Mouse (Mus musculus): Measurements from ENCODE around the gene Hist3h2ba. TPM values are rescaled to one million over a fixed set of nuclear protein-coding genes. Genes with fewer than 3 reads are reported as not detected.
A peak's percentile ranks its signal among the peaks of the same experiment; 100 is the strongest.

The Hist3h2ba gene
- polyA plus RNA-seq, 1 experiment from 2014 or later: 250 TPM

DNA sequence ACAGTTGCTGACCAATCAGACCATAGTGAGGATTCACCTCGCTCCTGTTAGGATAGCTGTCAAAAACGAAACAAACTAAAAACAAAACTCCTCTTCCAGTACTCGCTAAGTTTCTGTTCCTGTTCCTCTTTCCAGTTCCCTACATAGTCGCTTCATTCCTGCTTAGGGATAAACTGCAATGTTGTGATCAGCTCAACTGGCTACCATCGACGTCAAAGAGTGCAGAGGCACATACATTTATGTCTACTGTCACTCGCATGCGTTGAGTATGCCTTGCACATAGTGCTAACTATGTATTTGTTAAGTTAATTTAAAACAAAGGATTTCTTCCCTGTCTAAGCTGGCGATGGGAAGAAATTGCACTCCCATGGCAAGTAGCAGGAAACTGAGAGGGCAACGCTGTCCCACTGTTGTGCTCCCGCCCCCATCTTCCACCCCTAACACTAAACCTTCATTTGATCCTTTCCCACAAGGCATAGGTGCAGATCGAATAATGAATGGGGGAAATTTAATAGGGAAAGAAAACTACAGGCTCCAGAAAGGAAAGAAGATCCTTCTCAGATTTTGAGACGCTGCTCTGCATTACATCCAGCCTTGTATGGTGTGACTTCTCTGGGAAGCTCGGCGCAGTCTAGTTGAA is 10.6 kb downstream of the Hist3h2ba start:
- 0 out of 2 replicates have a peak, but pooled peaks cover 2% of the 10 kb centered on the region for H3K9me3 ChIP-seq (ENCODE audit: control insufficient read depth, low read length)
- no peaks in the 10 kb centered on the region for H3K27me3 ChIP-seq (replicated peaks; ENCODE audit: control insufficient read depth, insufficient read depth, low read length)
- H3K36me3 ChIP-seq (ENCODE audit: control insufficient read depth, insufficient read depth, low read length): no peaks in the 10 kb centered on the region; the same call in 1 of the 2 replicates
- peak overlapping the region; percentile 89 for H3K4me2 ChIP-seq (ENCODE audit: low read length)
- peak overlapping the region; percentile 82 for H3K27ac ChIP-seq (ENCODE audit: low read depth, low read length)
- H3K4me1 ChIP-seq (ENCODE audit: control insufficient read depth, insufficient read depth, low read depth, low read length): peaks cover 32% of the 10 kb centered on the region
- H3K9ac ChIP-seq (ENCODE audit: low read depth, low read length): peak overlapping the region; percentile 70
- WGBS: 32% methylated on average over 15 of the region's 15 CpGs
- no peak for ATAC-seq
- H3K4me3 ChIP-seq (ENCODE audit: low read length): peak overlapping the region; percentile 57

DNA sequence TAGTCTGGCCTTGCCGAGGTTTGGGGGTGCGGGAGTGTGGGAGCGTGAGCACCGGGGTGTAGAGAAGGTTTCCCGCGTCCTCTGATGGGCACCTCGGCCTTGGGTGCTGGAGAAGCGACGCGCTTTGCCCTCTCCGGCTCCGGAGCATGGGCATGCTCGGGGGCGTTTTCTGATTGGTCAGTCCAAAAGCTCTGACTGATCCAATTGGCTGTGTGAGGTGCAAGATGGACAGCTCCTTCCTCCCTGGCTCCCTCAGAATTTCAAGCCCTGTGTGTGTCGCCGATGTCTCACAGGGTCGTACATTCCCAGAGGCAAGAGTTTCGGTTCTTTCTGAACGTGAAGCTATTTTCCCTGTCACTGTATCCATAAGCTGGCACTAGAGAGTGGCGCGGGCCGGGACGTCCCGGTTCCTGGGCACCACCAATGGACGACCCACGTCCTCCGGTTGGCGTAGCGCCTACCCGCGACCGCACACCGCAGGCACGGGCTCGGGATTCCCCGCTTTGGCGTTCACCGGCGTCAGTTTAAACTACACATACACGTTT is 11.3 kb downstream of the Hist3h2ba start:
- H3K9ac ChIP-seq (ENCODE audit: low read depth, low read length): peak overlapping the region; percentile 70
- H3K9me3 ChIP-seq (ENCODE audit: control insufficient read depth, low read length): 0 out of 2 replicates have a peak, but pooled peaks cover 2% of the 10 kb centered on the region
- peak; percentile 92 for ATAC-seq
- H3K4me2 ChIP-seq (ENCODE audit: low read length): peak overlapping the region; percentile 89
- H3K4me1 ChIP-seq (ENCODE audit: control insufficient read depth, insufficient read depth, low read depth, low read length): peaks cover 32% of the 10 kb centered on the region
- peak overlapping the region; percentile 57 for H3K4me3 ChIP-seq (ENCODE audit: low read length)
- peak overlapping the region; percentile 82 for H3K27ac ChIP-seq (ENCODE audit: low read depth, low read length)
- H3K27me3 ChIP-seq (replicated peaks; ENCODE audit: control insufficient read depth, insufficient read depth, low read length): no peaks in the 10 kb centered on the region
- no peaks in the 10 kb centered on the region; the same call in 1 of the 2 replicates for H3K36me3 ChIP-seq (ENCODE audit: control insufficient read depth, insufficient read depth, low read length)
- 0% methylated on average over 40 of the region's 40 CpGs for WGBS

GRCm38 (mm10) chr11:58961364-58962177 is 12.9 kb downstream of the Hist3h2ba start:
- H3K4me3 ChIP-seq (ENCODE audit: low read length): no peak overlapping the region
- ATAC-seq: no peak
- H3K36me3 ChIP-seq (ENCODE audit: control insufficient read depth, insufficient read depth, low read length): no peaks in the 10 kb centered on the region; the same call in 1 of the 2 replicates
- H3K4me1 ChIP-seq (ENCODE audit: control insufficient read depth, insufficient read depth, low read depth, low read length): peaks cover 28% of the 10 kb centered on the region
- 0 out of 2 replicates have a peak, but pooled peaks cover 2% of the 10 kb centered on the region for H3K9me3 ChIP-seq (ENCODE audit: control insufficient read depth, low read length)
- no peak overlapping the region for H3K4me2 ChIP-seq (ENCODE audit: low read length)
- 60% methylated on average over 50 of the region's 50 CpGs for WGBS
- H3K9ac ChIP-seq (ENCODE audit: low read depth, low read length): no peak overlapping the region
- H3K27ac ChIP-seq (ENCODE audit: low read depth, low read length): no peak overlapping the region
- no peaks in the 10 kb centered on the region for H3K27me3 ChIP-seq (replicated peaks; ENCODE audit: control insufficient read depth, insufficient read depth, low read length)

- H3K9me3 ChIP-seq (ENCODE audit: control insufficient read depth, low read length): 0 out of 2 replicates have a peak, but pooled peaks cover 2% of the 10 kb centered on the region
- no peaks in the 10 kb centered on the region for H3K27me3 ChIP-seq (replicated peaks; ENCODE audit: control insufficient read depth, insufficient read depth, low read length)
- no peak overlapping the region for H3K4me2 ChIP-seq (ENCODE audit: low read length)
- ATAC-seq: peak; percentile 21; the same call in 1 of the 2 replicates
- WGBS: 35% methylated on average over 17 of the region's 17 CpGs
- no peak overlapping the region for H3K27ac ChIP-seq (ENCODE audit: low read depth, low read length)
- H3K4me3 ChIP-seq (ENCODE audit: low read length): no peak overlapping the region
- no peak overlapping the region for H3K9ac ChIP-seq (ENCODE audit: low read depth, low read length)
- 0 out of 2 replicates have a peak, but pooled peaks cover 2% of the 10 kb centered on the region for H3K36me3 ChIP-seq (ENCODE audit: control insufficient read depth, insufficient read depth, low read length)
- peaks cover 10% of the 10 kb centered on the region for H3K4me1 ChIP-seq (ENCODE audit: control insufficient read depth, insufficient read depth, low read depth, low read length)
Measured at GRCm38 (mm10) chr11:58963543-58963942, 14.8 kb downstream of the Hist3h2ba start.

DNA sequence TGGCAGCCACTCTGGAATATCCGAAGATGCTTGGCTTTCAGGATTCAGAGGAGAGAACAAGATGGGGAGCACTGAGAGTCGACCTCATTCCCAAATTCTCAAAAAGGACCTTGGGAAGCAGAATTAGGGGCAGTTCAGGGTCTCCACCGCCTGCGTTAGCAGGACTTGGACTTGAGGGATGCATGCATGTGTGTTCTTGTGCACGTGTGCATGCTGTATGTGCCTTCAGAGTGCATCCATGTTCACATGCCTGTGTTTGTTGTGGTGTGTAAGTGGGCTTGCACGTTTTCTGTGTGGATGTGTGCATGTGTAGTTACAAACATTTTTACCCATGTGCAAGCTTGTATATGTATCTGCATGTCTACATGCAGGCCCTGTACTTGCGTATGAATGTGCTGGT is 15.5 kb downstream of the Hist3h2ba start:
- Histone ChIP-seq H3K4me3 (ENCODE audit: low read length) (no peak overlapping the region), H3K4me1 (ENCODE audit: control insufficient read depth, insufficient read depth, low read depth, low read length) (peaks cover 6% of the 10 kb centered on the region), H3K4me2 (ENCODE audit: low read length) (no peak overlapping the region), H3K9ac (ENCODE audit: low read depth, low read length) (no peak overlapping the region), H3K9me3 (ENCODE audit: control insufficient read depth, low read length) (0 out of 2 replicates have a peak, but pooled peaks cover 2% of the 10 kb centered on the region), H3K27me3 (replicated peaks; ENCODE audit: control insufficient read depth, insufficient read depth, low read length) (no peaks in the 10 kb centered on the region), H3K27ac (ENCODE audit: low read depth, low read length) (no peak overlapping the region), H3K36me3 (ENCODE audit: control insufficient read depth, insufficient read depth, low read length) (0 out of 2 replicates have a peak, but pooled peaks cover 2% of the 10 kb centered on the region)
- no peak for ATAC-seq
- WGBS: 91% methylated on average over 7 of the region's 7 CpGs

- Histone ChIP-seq H3K27me3 (replicated peaks; ENCODE audit: control insufficient read depth, insufficient read depth, low read length) (no peaks in the 10 kb centered on the region), H3K4me1 (ENCODE audit: control insufficient read depth, insufficient read depth, low read depth, low read length) (no peaks in the 10 kb centered on the region; the same call in 1 of the 2 replicates), H3K27ac (ENCODE audit: low read depth, low read length) (no peak overlapping the region), H3K4me3 (ENCODE audit: low read length) (no peak overlapping the region), H3K9me3 (ENCODE audit: control insufficient read depth, low read length) (0 out of 2 replicates have a peak, but pooled peaks cover 2% of the 10 kb centered on the region), H3K4me2 (ENCODE audit: low read length) (no peak overlapping the region), H3K36me3 (ENCODE audit: control insufficient read depth, insufficient read depth, low read length) (0 out of 2 replicates have a peak, but pooled peaks cover 2% of the 10 kb centered on the region), H3K9ac (ENCODE audit: low read depth, low read length) (no peak overlapping the region)
- 44% methylated on average over 12 of the region's 12 CpGs for WGBS
- no peak for ATAC-seq
Measured at GRCm38 (mm10) chr11:58965001-58965760, 16.5 kb downstream of the Hist3h2ba start.

- H3K36me3 ChIP-seq (ENCODE audit: control insufficient read depth, insufficient read depth, low read length): 0 out of 2 replicates have a peak, but pooled peaks cover 2% of the 10 kb centered on the region
- no peak overlapping the region for H3K4me2 ChIP-seq (ENCODE audit: low read length)
- H3K27me3 ChIP-seq (replicated peaks; ENCODE audit: control insufficient read depth, insufficient read depth, low read length): no peaks in the 10 kb centered on the region
- WGBS: 88% methylated on average over 1 of the region's 1 CpGs
- no peak overlapping the region for H3K27ac ChIP-seq (ENCODE audit: low read depth, low read length)
- no peaks in the 10 kb centered on the region; the same call in 1 of the 2 replicates for H3K4me1 ChIP-seq (ENCODE audit: control insufficient read depth, insufficient read depth, low read depth, low read length)
- H3K9me3 ChIP-seq (ENCODE audit: control insufficient read depth, low read length): no peaks in the 10 kb centered on the region
- ATAC-seq: no peak
- H3K4me3 ChIP-seq (ENCODE audit: low read length): no peak overlapping the region
- no peak overlapping the region for H3K9ac ChIP-seq (ENCODE audit: low read depth, low read length)
Measured at GRCm38 (mm10) chr11:58967346-58967745, 18.6 kb downstream of the Hist3h2ba start.

GRCm38 (mm10) chr11:58968551-58968950 is 19.8 kb downstream of the Hist3h2ba start:
- Histone ChIP-seq H3K9ac (ENCODE audit: low read depth, low read length) (no peak overlapping the region), H3K27me3 (replicated peaks; ENCODE audit: control insufficient read depth, insufficient read depth, low read length) (no peaks in the 10 kb centered on the region), H3K4me2 (ENCODE audit: low read length) (no peak overlapping the region), H3K27ac (ENCODE audit: low read depth, low read length) (no peak overlapping the region), H3K9me3 (ENCODE audit: control insufficient read depth, low read length) (no peaks in the 10 kb centered on the region), H3K36me3 (ENCODE audit: control insufficient read depth, insufficient read depth, low read length) (peaks cover 5% of the 10 kb centered on the region; the same call in 1 of the 2 replicates), H3K4me1 (ENCODE audit: control insufficient read depth, insufficient read depth, low read depth, low read length) (no peaks in the 10 kb centered on the region; the same call in 1 of the 2 replicates), H3K4me3 (ENCODE audit: low read length) (no peak overlapping the region)
- 87% methylated on average over 7 of the region's 7 CpGs for WGBS
- ATAC-seq: 0 out of 2 replicates have a peak, but pooled peaks have one; percentile 41
